Mouse (Mus musculus) liver, adult 2 months (tissue): ENCODE data around the gene Ero1l. TPM values are rescaled to one million over a fixed set of nuclear protein-coding genes. Genes with fewer than 3 reads are reported as not detected.
A peak's percentile ranks its signal among the peaks of the same experiment; 100 is the strongest.

ENCODE experiments used
- DNase-seq: peaks from one replicate; pipeline ENCODE4 v3.0.0-alpha.2; 2011; ENCODE audit warnings: low read depth, low spot score; ENCODE audit errors: extremely low read depth
- H3K27ac ChIP-seq: fragments of 200-500 bp; replicated peaks from 2 replicates; pipeline ENCODE4 v1.5.1; 2012; ENCODE audit warnings: low read depth, mild to moderate bottlenecking, control low read depth, inconsistent platforms, low read length; ENCODE audit not compliant: insufficient read depth
- H3K27me3 ChIP-seq: fragments of 200-500 bp; 2 replicates; pipeline ENCODE4 v1.6.1; 2012; ENCODE audit warnings: mild to moderate bottlenecking, moderate library complexity, low read length, inconsistent platforms; ENCODE audit not compliant: control insufficient read depth, insufficient read depth
- H3K36me3 ChIP-seq: fragments of 200-500 bp; 2 replicates; pipeline ENCODE4 v1.6.1; 2012; ENCODE audit warnings: low read length, inconsistent platforms; ENCODE audit not compliant: control insufficient read depth, insufficient read depth
- H3K4me1 ChIP-seq: fragments of 200-500 bp; 2 replicates; pipeline ENCODE4 v1.6.1; 2011; ENCODE audit warnings: low read length; ENCODE audit not compliant: control insufficient read depth, insufficient read depth
- H3K4me3 ChIP-seq: fragments of 200-500 bp; 2 replicates; pipeline ENCODE4 v1.5.1; 2011; ENCODE audit warnings: low read depth, mild to moderate bottlenecking, control low read depth, low read length, moderate library complexity; ENCODE audit not compliant: insufficient read depth
- H3K79me2 ChIP-seq: fragments of 200-500 bp; 2 replicates; pipeline ENCODE4 v1.6.1; 2012; ENCODE audit warnings: inconsistent platforms, mild to moderate bottlenecking, low read length, moderate library complexity; ENCODE audit not compliant: control insufficient read depth, insufficient read depth
- H3K9ac ChIP-seq: fragments of 200-500 bp; 2 replicates; pipeline ENCODE4 v1.6.1; 2012; ENCODE audit warnings: low read depth, mild to moderate bottlenecking, control low read depth, inconsistent platforms, low read length
- CTCF ChIP-seq: fragments of 200-500 bp; IDR thresholded peaks from 2 replicates; pipeline ENCODE4 v1.5.1; 2011; ENCODE audit warnings: low read depth, low read length, control low read depth
- POLR2A ChIP-seq: fragments of 200-500 bp; IDR thresholded peaks from 2 replicates; pipeline ENCODE4 v1.6.1; 2011; ENCODE audit warnings: low read length, control low read depth; ENCODE audit not compliant: insufficient read depth; ENCODE audit errors: extremely low read depth
- WGBS: fragments of 180-500 bp; shearing (Covaris S2); methylation state at CpG from one replicate; pipeline ENCODE4 v1.1.7; 2018; 5-methylcytosine and 5-hydroxymethylcytosine counted together
- polyA plus RNA-seq: library from polyadenylated mRNA; depleted of rRNA; stranded (reverse); fragments of >200 nt; gene quantifications from 2 replicates; pipeline ENCODE4 v1.2.3, GENCODE M21; 2012
- total RNA-seq: library from RNA; depleted of rRNA; stranded (reverse); fragments of >200 nt; gene quantifications from 2 replicates; pipeline ENCODE4 v1.2.3, GENCODE M21; 2014

The Ero1l gene
- total and polyA plus RNA-seq, 2 experiments, result 4.1 to 16.1 TPM

GRCm38 (mm10) chr14:45310101-45310500 is 8.5 kb downstream of the Ero1l start:
- no peak overlapping the region for H3K4me3 ChIP-seq
- no peak for DNase-seq
- H3K27me3 ChIP-seq, result no peaks in the 10 kb centered on the region
- H3K27ac ChIP-seq, result no peak overlapping the region
- no peaks in the 10 kb centered on the region for H3K4me1 ChIP-seq
- peaks cover 2% of the 10 kb centered on the region; the same call in 1 of the 2 replicates for H3K36me3 ChIP-seq
- 94% methylated on average over 14 of the region's 14 CpGs for WGBS
- TF ChIP-seq POLR2A (no peak), CTCF (no peak)
- no peak overlapping the region for H3K9ac ChIP-seq
- H3K79me2 ChIP-seq, result peaks cover 24% of the 10 kb centered on the region; the same call in 1 of the 2 replicates

- Histone ChIP-seq H3K79me2 (peaks cover 24% of the 10 kb centered on the region; the same call in 1 of the 2 replicates), H3K4me3 (no peak overlapping the region), H3K27me3 (no peaks in the 10 kb centered on the region), H3K36me3 (peaks cover 6% of the 10 kb centered on the region; the same call in 1 of the 2 replicates), H3K9ac (no peak overlapping the region), H3K4me1 (no peaks in the 10 kb centered on the region), H3K27ac (no peak overlapping the region)
- no peak for TF ChIP-seq POLR2A
- no peak for TF ChIP-seq CTCF
- 84% methylated on average over 13 of the region's 13 CpGs for WGBS
- no peak for DNase-seq
These were observed 8.9 kb downstream of the Ero1l start for GRCm38 (mm10) chr14:45309646-45310045.

GRCm38 (mm10) chr14:45307630-45308328 is 10.8 kb downstream of the Ero1l start:
- peaks cover 17% of the 10 kb centered on the region for H3K36me3 ChIP-seq
- no peak for TF ChIP-seq CTCF
- TF ChIP-seq POLR2A, result no peak
- no peak overlapping the region for H3K9ac ChIP-seq
- peaks cover 13% of the 10 kb centered on the region; the same call in 1 of the 2 replicates for H3K79me2 ChIP-seq
- no peak overlapping the region for H3K4me3 ChIP-seq
- no peaks in the 10 kb centered on the region for H3K4me1 ChIP-seq
- 82% methylated on average over 8 of the region's 8 CpGs for WGBS
- no peak for DNase-seq
- no peak overlapping the region for H3K27ac ChIP-seq
- H3K27me3 ChIP-seq, result no peaks in the 10 kb centered on the region

GRCm38 (mm10) chr14:45305852-45306251 is 12.7 kb downstream of the Ero1l start:
- WGBS, result 52% methylated on average over 5 of the region's 5 CpGs
- Histone ChIP-seq H3K4me3 (no peak overlapping the region), H3K79me2 (peaks cover 10% of the 10 kb centered on the region; the same call in 1 of the 2 replicates), H3K4me1 (no peaks in the 10 kb centered on the region), H3K27me3 (no peaks in the 10 kb centered on the region), H3K36me3 (peaks cover 28% of the 10 kb centered on the region), H3K27ac (no peak overlapping the region), H3K9ac (no peak overlapping the region)
- DNase-seq, result peak; percentile 16
- TF ChIP-seq POLR2A (no peak), CTCF (no peak)

GRCm38 (mm10) chr14:45304389-45304788 is 14.2 kb downstream of the Ero1l start:
- peaks cover 1% of the 10 kb centered on the region; the same call in 1 of the 2 replicates for H3K79me2 ChIP-seq
- TF ChIP-seq CTCF (no peak), POLR2A (no peak)
- no peak for DNase-seq
- H3K36me3 ChIP-seq, result peaks cover 34% of the 10 kb centered on the region
- H3K4me3 ChIP-seq, result no peak overlapping the region
- WGBS, result 84% methylated on average over 4 of the region's 4 CpGs
- H3K9ac ChIP-seq, result no peak overlapping the region
- no peaks in the 10 kb centered on the region for H3K4me1 ChIP-seq
- no peak overlapping the region for H3K27ac ChIP-seq
- H3K27me3 ChIP-seq, result no peaks in the 10 kb centered on the region

GRCm38 (mm10) chr14:45303939-45304338 is 14.6 kb downstream of the Ero1l start:
- no peaks in the 10 kb centered on the region for H3K27me3 ChIP-seq
- WGBS, result 90% methylated on average over 4 of the region's 4 CpGs
- H3K9ac ChIP-seq, result no peak overlapping the region
- peaks cover 39% of the 10 kb centered on the region for H3K36me3 ChIP-seq
- H3K4me3 ChIP-seq, result no peak overlapping the region
- H3K27ac ChIP-seq, result no peak overlapping the region
- H3K79me2 ChIP-seq, result no peaks in the 10 kb centered on the region; the same call in 1 of the 2 replicates
- H3K4me1 ChIP-seq, result no peaks in the 10 kb centered on the region
- no peak for DNase-seq
- TF ChIP-seq CTCF (no peak), POLR2A (no peak)
